Mouse (Mus musculus) limb, embryonic 11.5 days (tissue): ENCODE results near the gene Rassf3. TPM values are rescaled to one million over a fixed set of nuclear protein-coding genes. Genes with fewer than 3 reads are reported as not detected.

Experiments
- ATAC-seq: fragments of 200-750 bp; cut with Nextera tagmentation; 2 replicates; pipeline ENCODE4 v1.8.0; 2017; ENCODE audit warnings: low read depth; ENCODE audit not compliant: insufficient number of reproducible peaks, low FRiP score, low TSS enrichment
- DNase-seq: peaks from one replicate; pipeline ENCODE4 v3.0.0-alpha.2; 2015; ENCODE audit warnings: low spot score
- H3K27ac ChIP-seq: fragments of 300-500 bp; sonication (generic); replicated peaks from 2 replicates; pipeline ENCODE4 v1.5.1; 2014; ENCODE audit warnings: low read depth, mild to moderate bottlenecking, low read length
- H3K27me3 ChIP-seq: fragments of 300-500 bp; sonication (generic); 2 replicates; pipeline ENCODE4 v1.6.1; 2014; ENCODE audit warnings: mild to moderate bottlenecking, low read length, mixed read lengths; ENCODE audit not compliant: control insufficient read depth, insufficient read depth
- H3K36me3 ChIP-seq: fragments of 300-500 bp; sonication (generic); 2 replicates; pipeline ENCODE4 v1.6.1; 2014; ENCODE audit warnings: mild to moderate bottlenecking, low read length, moderate library complexity, mixed read lengths; ENCODE audit not compliant: control insufficient read depth, insufficient read depth
- H3K4me1 ChIP-seq: fragments of 300-500 bp; sonication (generic); 2 replicates; pipeline ENCODE4 v1.6.1; 2014; ENCODE audit warnings: low read length, mixed read lengths; ENCODE audit not compliant: control insufficient read depth, insufficient read depth
- H3K4me2 ChIP-seq: fragments of 300-500 bp; sonication (generic); 2 replicates; pipeline ENCODE4 v1.6.1; 2014; ENCODE audit warnings: low read depth, mild to moderate bottlenecking, moderate library complexity; ENCODE audit not compliant: severe bottlenecking
- H3K4me3 ChIP-seq: fragments of 300-500 bp; sonication (generic); 2 replicates; pipeline ENCODE4 v1.5.1; 2014; ENCODE audit warnings: low read depth, low read length
- H3K9ac ChIP-seq: fragments of 300-500 bp; sonication (generic); 2 replicates; pipeline ENCODE4 v1.6.1; 2014; ENCODE audit warnings: mild to moderate bottlenecking, low read length
- H3K9me3 ChIP-seq: fragments of 300-500 bp; sonication (generic); 2 replicates; pipeline ENCODE4 v1.6.1; 2016; ENCODE audit warnings: low read length; ENCODE audit not compliant: control insufficient read depth
- WGBS: fragments of 180-500 bp; shearing (Covaris S2); extraction: QIAGEN DNeasy Blood & Tissue Kit; methylation state at CpG from one replicate; pipeline ENCODE4 v1.1.7; 2014; 5-methylcytosine and 5-hydroxymethylcytosine counted together
- polyA plus RNA-seq: library from polyadenylated mRNA; unstranded; fragments of >200 nt; fragmentation: Nextera tagmentation; extraction: Ambion mirVana; gene quantifications from 2 replicates; pipeline ENCODE4 v1.2.1, GENCODE M21; 2014

Gene Rassf3
- polyA plus RNA-seq, 1 experiment from 2014 or later, result 16.5 TPM

- Histone ChIP-seq H3K9me3 (no peaks in the 10 kb centered on the region), H3K9ac (no peak overlapping the region), H3K4me1 (peaks cover 10% of the 10 kb centered on the region), H3K27me3 (no peaks in the 10 kb centered on the region), H3K27ac (no peak overlapping the region), H3K4me2 (no peak overlapping the region), H3K36me3 (no peaks in the 10 kb centered on the region), H3K4me3 (no peak overlapping the region)
- no peak for ATAC-seq
- DNase-seq, result no peak
- WGBS, result 88% methylated on average over 2 of the region's 2 CpGs
Measured at GRCm38 (mm10) chr10:121494163-121494425, 17.9 kb upstream of the Rassf3 start.

GRCm38 (mm10) chr10:121493374-121494162 lies 17.4 kb upstream of the Rassf3 start:
- Histone ChIP-seq H3K4me1 (peaks cover 9% of the 10 kb centered on the region), H3K4me2 (no peak overlapping the region), H3K9ac (no peak overlapping the region), H3K36me3 (no peaks in the 10 kb centered on the region), H3K9me3 (no peaks in the 10 kb centered on the region), H3K27ac (no peak overlapping the region), H3K4me3 (no peak overlapping the region), H3K27me3 (no peaks in the 10 kb centered on the region)
- ATAC-seq (no peak), DNase-seq (no peak)
- WGBS, result 77% methylated on average over 9 of the region's 9 CpGs

- 89% methylated on average over 7 of the region's 7 CpGs for WGBS
Measured at GRCm38 (mm10) chr10:121492608-121493315, 16.6 kb upstream of the Rassf3 start.

GRCm38 (mm10) chr10:121489941-121490340 lies 13.8 kb upstream of the Rassf3 start:
- Histone ChIP-seq H3K27me3 (no peaks in the 10 kb centered on the region), H3K9me3 (no peaks in the 10 kb centered on the region), H3K36me3 (no peaks in the 10 kb centered on the region), H3K27ac (no peak overlapping the region), H3K9ac (no peak overlapping the region), H3K4me1 (no peaks in the 10 kb centered on the region), H3K4me3 (no peak overlapping the region), H3K4me2 (no peak overlapping the region)
- DNase-seq (no peak), ATAC-seq (no peak)
- 91% methylated on average over 6 of the region's 6 CpGs for WGBS

More at GRCm38 (mm10) chr10:121492608-121493315, 16.6 kb upstream of the Rassf3 start:
- Histone ChIP-seq H3K4me1 (peaks cover under 1% of the 10 kb centered on the region; the same call in 1 of the 2 replicates), H3K4me2 (no peak overlapping the region), H3K36me3 (no peaks in the 10 kb centered on the region), H3K27ac (no peak overlapping the region), H3K9me3 (no peaks in the 10 kb centered on the region), H3K27me3 (no peaks in the 10 kb centered on the region), H3K9ac (no peak overlapping the region), H3K4me3 (no peak overlapping the region)
- DNase-seq, result no peak
- no peak for ATAC-seq

- H3K27me3 ChIP-seq, result no peaks in the 10 kb centered on the region
- H3K9me3 ChIP-seq, result no peaks in the 10 kb centered on the region
- ATAC-seq (no peak), DNase-seq (no peak)
- no peak overlapping the region for H3K4me3 ChIP-seq
- no peak overlapping the region for H3K27ac ChIP-seq
- no peak overlapping the region for H3K4me2 ChIP-seq
- H3K4me1 ChIP-seq, result no peaks in the 10 kb centered on the region
- no peak overlapping the region for H3K9ac ChIP-seq
- 93% methylated on average over 14 of the region's 14 CpGs for WGBS
- H3K36me3 ChIP-seq, result no peaks in the 10 kb centered on the region
Measured at GRCm38 (mm10) chr10:121488623-121489299, 12.6 kb upstream of the Rassf3 start.

- Histone ChIP-seq H3K36me3 (no peaks in the 10 kb centered on the region), H3K4me2 (no peak overlapping the region), H3K4me1 (no peaks in the 10 kb centered on the region), H3K9me3 (no peaks in the 10 kb centered on the region), H3K4me3 (no peak overlapping the region), H3K9ac (no peak overlapping the region), H3K27me3 (no peaks in the 10 kb centered on the region), H3K27ac (no peak overlapping the region)
- no peak for ATAC-seq
- no peak for DNase-seq
- 75% methylated on average over 4 of the region's 4 CpGs for WGBS
Measured at GRCm38 (mm10) chr10:121487716-121488115, 11.6 kb upstream of the Rassf3 start.

GRCm38 (mm10) chr10:121486350-121486749 lies 10.2 kb upstream of the Rassf3 start:
- ATAC-seq, result no peak
- WGBS, result 90% methylated on average over 9 of the region's 9 CpGs
- H3K4me2 ChIP-seq, result no peak overlapping the region
- H3K4me1 ChIP-seq, result no peaks in the 10 kb centered on the region
- no peak overlapping the region for H3K27ac ChIP-seq
- H3K4me3 ChIP-seq, result no peak overlapping the region
- H3K9ac ChIP-seq, result no peak overlapping the region
- no peak for DNase-seq
- H3K27me3 ChIP-seq, result no peaks in the 10 kb centered on the region
- H3K9me3 ChIP-seq, result no peaks in the 10 kb centered on the region
- no peaks in the 10 kb centered on the region for H3K36me3 ChIP-seq

GRCm38 (mm10) chr10:121483364-121483763 lies 7.2 kb upstream of the Rassf3 start:
- no peaks in the 10 kb centered on the region for H3K4me1 ChIP-seq
- H3K27me3 ChIP-seq, result no peaks in the 10 kb centered on the region
- 72% methylated on average over 1 of the region's 1 CpGs for WGBS
- H3K36me3 ChIP-seq, result no peaks in the 10 kb centered on the region
- H3K9me3 ChIP-seq, result no peaks in the 10 kb centered on the region
- ATAC-seq, result no peak
- no peak overlapping the region for H3K4me3 ChIP-seq
- no peak overlapping the region for H3K27ac ChIP-seq
- no peak overlapping the region for H3K4me2 ChIP-seq
- DNase-seq, result no peak
- H3K9ac ChIP-seq, result no peak overlapping the region
